Mouse (Mus musculus): ENCODE measurements around the gene Aloxe3. TPM values are rescaled to one million over a fixed set of nuclear protein-coding genes. Genes with fewer than 3 reads are reported as not detected.
A peak's percentile ranks its signal among the peaks of the same experiment; 100 is the strongest.

The Aloxe3 gene
- total and polyA plus RNA-seq, 3 experiments = 0.13 to 0.23 TPM; not detected in 1

DNA sequence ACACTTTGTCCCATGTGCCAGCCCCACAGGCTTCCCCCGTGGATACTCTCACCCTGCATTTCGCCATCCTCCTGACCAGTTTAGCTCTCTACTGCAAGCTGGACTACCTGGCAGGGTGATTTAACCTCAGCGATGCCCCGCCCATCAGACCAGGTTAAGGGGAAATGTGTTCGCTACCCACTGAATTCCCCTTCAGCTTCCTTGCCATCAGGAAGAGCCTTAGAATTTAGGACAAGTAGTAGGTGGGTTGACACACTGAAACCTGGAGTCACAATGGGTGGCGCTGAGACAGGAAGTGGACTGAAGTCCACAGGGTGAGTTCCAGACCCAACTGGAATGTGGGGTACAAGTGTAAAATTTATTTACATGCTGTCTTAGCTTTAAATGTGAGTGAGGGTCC lies 72.0 kb downstream of the Aloxe3 start, which contains the start of gene Alox8:
TSS of gene Alox8 (minus strand) at position 101 of the 400 bp plus-strand sequence.
- Histone ChIP-seq H3K4me3 (replicated peaks in 1 of 3; ENCODE audit: low read depth in 2 of 3, low read length in 2 of 3, poor library complexity in 1 of 3) (peak within 1 kb of the TSS in 1 of 3 experiments; percentile 10), H3K9ac (ENCODE audit: insufficient read depth, low read depth) (no peak within 1 kb of the TSS), H3K27me3 (replicated peaks) (peaks cover 73% of the 10 kb centered on the region), H3K79me2 (replicated peaks; ENCODE audit: control insufficient read depth, extremely low read depth, insufficient read depth, poor library complexity, severe bottlenecking) (no peaks in the 10 kb centered on the region), H3K27ac (ENCODE audit: insufficient read depth, low read depth) (no peak within 1 kb of the TSS), H3K4me1 (ENCODE audit: control insufficient read depth in 1 of 2, insufficient read depth in 2 of 2) (peaks cover 2 to 10% of the 10 kb centered on the region in 2 experiments; a peak in 3 of 4 replicates), H3K9me3 (replicated peaks; ENCODE audit: low read length) (no peaks in the 10 kb centered on the region), H3K4me2 (ENCODE audit: insufficient read depth, low read depth, poor library complexity, severe bottlenecking) (peak within 1 kb of the TSS; percentile 42), H3K36me3 (replicated peaks in 1 of 2; ENCODE audit: control insufficient read depth in 1 of 2, insufficient read depth in 1 of 2, low read length in 1 of 2) (no peaks in the 10 kb centered on the region)
- no peak for DNase-seq (ENCODE audit: extremely low read depth)
- TF ChIP-seq KAT2A (IDR thresholded peaks at IDR 0.05; ENCODE audit: insufficient replicate concordance, low read length) = no peak
- TF ChIP-seq USF2 (conservative IDR thresholded peaks at IDR 0.05; ENCODE audit: low read depth, low read length) = no peak
- no peak for TF ChIP-seq MXI1 (IDR thresholded peaks at IDR 0.05; ENCODE audit: low read depth, low read length)
- no peak for TF ChIP-seq MEF2A (IDR thresholded peaks at IDR 0.05; ENCODE audit: borderline replicate concordance, low read depth, low read length)
- TF ChIP-seq ETS1 (conservative IDR thresholded peaks at IDR 0.05; ENCODE audit: low read depth, low read length) = no peak
- TF ChIP-seq GABPA (IDR thresholded peaks at IDR 0.05; ENCODE audit: insufficient replicate concordance, low read depth, low read length) = no peak
- TF ChIP-seq JUND (conservative IDR thresholded peaks at IDR 0.05; ENCODE audit: low read depth, low read length) = no peak
- no peak for TF ChIP-seq ZC3H11A (IDR thresholded peaks at IDR 0.05; ENCODE audit: low read depth, low read length)
- no peak for TF ChIP-seq HCFC1 (IDR thresholded peaks at IDR 0.05; ENCODE audit: low read depth, low read length)
- no peak for TF ChIP-seq E2F4 (IDR thresholded peaks at IDR 0.05; ENCODE audit: insufficient replicate concordance, low read depth, low read length)
- TF ChIP-seq ZNF384 (IDR thresholded peaks at IDR 0.05; ENCODE audit: low read depth, low read length) = no peak
- TF ChIP-seq MAZ (IDR thresholded peaks at IDR 0.05; ENCODE audit: low read depth, low read length) = no peak
- no peak for TF ChIP-seq SMC3 (IDR thresholded peaks at IDR 0.05; ENCODE audit: low read depth, low read length)
- no peak for TF ChIP-seq UBTF (IDR thresholded peaks at IDR 0.05; ENCODE audit: low read depth, low read length)
- no peak for TF ChIP-seq MAFK (IDR thresholded peaks at IDR 0.05; ENCODE audit: insufficient replicate concordance, low read length)
- TF ChIP-seq USF1 (IDR thresholded peaks at IDR 0.05; ENCODE audit: low read depth, low read length) = no peak
- no peak for TF ChIP-seq TCF12 (IDR thresholded peaks at IDR 0.05; ENCODE audit: low read depth, low read length)
- TF ChIP-seq CHD2 (IDR thresholded peaks at IDR 0.05; ENCODE audit: low read length) = no peak
- TF ChIP-seq ELF1 (IDR thresholded peaks at IDR 0.05; ENCODE audit: low read depth, low read length) = no peak
- TF ChIP-seq IRF4 (IDR thresholded peaks at IDR 0.05; ENCODE audit: low read depth, low read length) = no peak
- dilution Hi-C loops (cut with MboI; ENCODE audit: extremely low pct_ligation_motif_present, extremely low pct_unique_long_range_greater_than_20kb, low sequenced_read_pairs) = no loop called here
- in situ Hi-C loops (cut with MboI; ENCODE audit: low pct_ligation_motif_present, low pct_unique_long_range_greater_than_20kb, low sequenced_read_pairs) = no loop called here

Other genes with a start within 250 kb of the Aloxe3 start
Only the 20 nearest of the 23 such genes appear.
- gene Odf4, start 198.8 kb upstream of the Aloxe3 start, total RNA-seq (2012; rRNA removed) = not detected in 2 replicates
- not detected in 2 replicates for gene Odf4, start 198.8 kb upstream of the Aloxe3 start, total RNA-seq (2014; rRNA removed)
- not detected in 2 replicates for gene Odf4, start 198.8 kb upstream of the Aloxe3 start, polyA plus RNA-seq (2012; ENCODE audit: insufficient read length, low read depth)
- 0.04 TPM in 1 of 2 replicates, not detected in the other for gene Arhgef15, start 168.4 kb upstream of the Aloxe3 start, total RNA-seq (2012; rRNA removed)
- not detected in 2 replicates for gene Arhgef15, start 168.4 kb upstream of the Aloxe3 start, total RNA-seq (2014; rRNA removed)
- gene Arhgef15, start 168.4 kb upstream of the Aloxe3 start, polyA plus RNA-seq (2012; ENCODE audit: insufficient read length, low read depth) = 0.12 TPM in 1 of 2 replicates, not detected in the other
- gene Slc25a35, start 157.8 kb upstream of the Aloxe3 start, total RNA-seq (2012; rRNA removed) = 1.6 and 3.9 TPM in 2 replicates
- gene Slc25a35, start 157.8 kb upstream of the Aloxe3 start, total RNA-seq (2014; rRNA removed) = not detected in 2 replicates
- gene Slc25a35, start 157.8 kb upstream of the Aloxe3 start, polyA plus RNA-seq (2012; ENCODE audit: insufficient read length, low read depth) = 0.83 and 1.0 TPM in 2 replicates
- 106 and 160 TPM in 2 replicates for gene Rangrf, start 150.7 kb upstream of the Aloxe3 start, total RNA-seq (2012; rRNA removed)
- 154 and 158 TPM in 2 replicates for gene Rangrf, start 150.7 kb upstream of the Aloxe3 start, total RNA-seq (2014; rRNA removed)
- 95.5 and 111 TPM in 2 replicates for gene Rangrf, start 150.7 kb upstream of the Aloxe3 start, polyA plus RNA-seq (2012; ENCODE audit: insufficient read length, low read depth)
- 110 and 132 TPM in 2 replicates for gene Pfas, start 117.4 kb upstream of the Aloxe3 start, total RNA-seq (2012; rRNA removed)
- 61.9 and 65.0 TPM in 2 replicates for gene Pfas, start 117.4 kb upstream of the Aloxe3 start, total RNA-seq (2014; rRNA removed)
- 66.5 and 72.9 TPM in 2 replicates for gene Pfas, start 117.4 kb upstream of the Aloxe3 start, polyA plus RNA-seq (2012; ENCODE audit: insufficient read length, low read depth)
- 40.1 and 44.8 TPM in 2 replicates for gene Ctc1, start 110.0 kb upstream of the Aloxe3 start, total RNA-seq (2012; rRNA removed)
- 20.5 and 22.7 TPM in 2 replicates for gene Ctc1, start 110.0 kb upstream of the Aloxe3 start, total RNA-seq (2014; rRNA removed)
- gene Ctc1, start 110.0 kb upstream of the Aloxe3 start, polyA plus RNA-seq (2012; ENCODE audit: insufficient read length, low read depth) = 44.1 and 69.8 TPM in 2 replicates
- 170 and 177 TPM in 2 replicates for gene Aurkb, start 80.2 kb upstream of the Aloxe3 start, total RNA-seq (2012; rRNA removed)
- gene Aurkb, start 80.2 kb upstream of the Aloxe3 start, total RNA-seq (2014; rRNA removed) = 181 and 190 TPM in 2 replicates
- 178 and 200 TPM in 2 replicates for gene Aurkb, start 80.2 kb upstream of the Aloxe3 start, polyA plus RNA-seq (2012; ENCODE audit: insufficient read length, low read depth)
- gene Borcs6, start 66.2 kb upstream of the Aloxe3 start, total RNA-seq (2012; rRNA removed) = 9.7 and 11.1 TPM in 2 replicates
- 5.1 and 7.3 TPM in 2 replicates for gene Borcs6, start 66.2 kb upstream of the Aloxe3 start, total RNA-seq (2014; rRNA removed)
- 5.4 and 6.2 TPM in 2 replicates for gene Borcs6, start 66.2 kb upstream of the Aloxe3 start, polyA plus RNA-seq (2012; ENCODE audit: insufficient read length, low read depth)
- 24.4 and 30.1 TPM in 2 replicates for gene Tmem107, start 55.1 kb upstream of the Aloxe3 start, total RNA-seq (2012; rRNA removed)
- 20.3 and 31.3 TPM in 2 replicates for gene Tmem107, start 55.1 kb upstream of the Aloxe3 start, total RNA-seq (2014; rRNA removed)
- gene Tmem107, start 55.1 kb upstream of the Aloxe3 start, polyA plus RNA-seq (2012; ENCODE audit: insufficient read length, low read depth) = 13.4 and 22.6 TPM in 2 replicates
- 8.0 and 8.2 TPM in 2 replicates for gene Vamp2, start 37.4 kb upstream of the Aloxe3 start, total RNA-seq (2012; rRNA removed)
- gene Vamp2, start 37.4 kb upstream of the Aloxe3 start, total RNA-seq (2014; rRNA removed) = 1.3 and 1.4 TPM in 2 replicates
- gene Vamp2, start 37.4 kb upstream of the Aloxe3 start, polyA plus RNA-seq (2012; ENCODE audit: insufficient read length, low read depth) = 26.0 and 26.7 TPM in 2 replicates
- gene Per1, start 30.7 kb upstream of the Aloxe3 start, total RNA-seq (2012; rRNA removed) = 11.5 and 11.8 TPM in 2 replicates
- 2.8 and 3.2 TPM in 2 replicates for gene Per1, start 30.7 kb upstream of the Aloxe3 start, total RNA-seq (2014; rRNA removed)
- gene Per1, start 30.7 kb upstream of the Aloxe3 start, polyA plus RNA-seq (2012; ENCODE audit: insufficient read length, low read depth) = 37.9 and 38.3 TPM in 2 replicates
- 0.04 TPM in 1 of 2 replicates, not detected in the other for gene Hes7, start 5.5 kb upstream of the Aloxe3 start, total RNA-seq (2012; rRNA removed)
- not detected in 2 replicates for gene Hes7, start 5.5 kb upstream of the Aloxe3 start, total RNA-seq (2014; rRNA removed)
- not detected in 2 replicates for gene Hes7, start 5.5 kb upstream of the Aloxe3 start, polyA plus RNA-seq (2012; ENCODE audit: insufficient read length, low read depth)
- not detected in 2 replicates for gene 9130213A22Rik, start 3.3 kb upstream of the Aloxe3 start, total RNA-seq (2012; rRNA removed)
- gene 9130213A22Rik, start 3.3 kb upstream of the Aloxe3 start, total RNA-seq (2014; rRNA removed) = not detected in 2 replicates
- not detected in 2 replicates for gene 9130213A22Rik, start 3.3 kb upstream of the Aloxe3 start, polyA plus RNA-seq (2012; ENCODE audit: insufficient read length, low read depth)
- not detected in 2 replicates for gene Alox12b, start 31.1 kb downstream of the Aloxe3 start, total RNA-seq (2012; rRNA removed)
- not detected in 2 replicates for gene Alox12b, start 31.1 kb downstream of the Aloxe3 start, total RNA-seq (2014; rRNA removed)
- not detected in 2 replicates for gene Alox12b, start 31.1 kb downstream of the Aloxe3 start, polyA plus RNA-seq (2012; ENCODE audit: insufficient read length, low read depth)
- 0.30 and 0.50 TPM in 2 replicates for gene Alox8, start 71.9 kb downstream of the Aloxe3 start, total RNA-seq (2012; rRNA removed)
- gene Alox8, start 71.9 kb downstream of the Aloxe3 start, total RNA-seq (2014; rRNA removed) = not detected in 2 replicates
- 0.10 TPM in 1 of 2 replicates, not detected in the other for gene Alox8, start 71.9 kb downstream of the Aloxe3 start, polyA plus RNA-seq (2012; ENCODE audit: insufficient read length, low read depth)
- not detected in 2 replicates for gene Gucy2e, start 111.1 kb downstream of the Aloxe3 start, total RNA-seq (2012; rRNA removed)
- 0.03 TPM in 1 of 2 replicates, not detected in the other for gene Gucy2e, start 111.1 kb downstream of the Aloxe3 start, total RNA-seq (2014; rRNA removed)
- gene Gucy2e, start 111.1 kb downstream of the Aloxe3 start, polyA plus RNA-seq (2012; ENCODE audit: insufficient read length, low read depth) = not detected in 2 replicates
- gene Cntrob, start 197.9 kb downstream of the Aloxe3 start, total RNA-seq (2012; rRNA removed) = 18.5 and 18.9 TPM in 2 replicates
- 16.4 and 22.0 TPM in 2 replicates for gene Cntrob, start 197.9 kb downstream of the Aloxe3 start, total RNA-seq (2014; rRNA removed)
- gene Cntrob, start 197.9 kb downstream of the Aloxe3 start, polyA plus RNA-seq (2012; ENCODE audit: insufficient read length, low read depth) = 36.6 and 41.5 TPM in 2 replicates
- 75.0 and 85.4 TPM in 2 replicates for gene Trappc1, start 198.1 kb downstream of the Aloxe3 start, total RNA-seq (2012; rRNA removed)
- gene Trappc1, start 198.1 kb downstream of the Aloxe3 start, total RNA-seq (2014; rRNA removed) = 102 TPM in 2 replicates
- gene Trappc1, start 198.1 kb downstream of the Aloxe3 start, polyA plus RNA-seq (2012; ENCODE audit: insufficient read length, low read depth) = 101 and 124 TPM in 2 replicates
- gene Kcnab3, start 200.4 kb downstream of the Aloxe3 start, total RNA-seq (2012; rRNA removed) = 0.67 and 1.1 TPM in 2 replicates
- gene Kcnab3, start 200.4 kb downstream of the Aloxe3 start, total RNA-seq (2014; rRNA removed) = 0.31 TPM in 1 of 2 replicates, not detected in the other
- gene Kcnab3, start 200.4 kb downstream of the Aloxe3 start, polyA plus RNA-seq (2012; ENCODE audit: insufficient read length, low read depth) = 0.38 and 0.39 TPM in 2 replicates
- 0.30 and 0.34 TPM in 2 replicates for gene Rnf227, start 214.6 kb downstream of the Aloxe3 start, total RNA-seq (2012; rRNA removed)
- not detected in 2 replicates for gene Rnf227, start 214.6 kb downstream of the Aloxe3 start, total RNA-seq (2014; rRNA removed)
- 0.21 TPM in 1 of 2 replicates, not detected in the other for gene Rnf227, start 214.6 kb downstream of the Aloxe3 start, polyA plus RNA-seq (2012; ENCODE audit: insufficient read length, low read depth)

Measured in CH12.LX (cell line).